Mouse (Mus musculus): ENCODE measurements around the gene Fam98a. TPM values are rescaled to one million over a fixed set of nuclear protein-coding genes. Genes with fewer than 3 reads are reported as not detected.

Fam98a gene
- polyA plus RNA-seq, 1 experiment: 6.1 TPM

DNA sequence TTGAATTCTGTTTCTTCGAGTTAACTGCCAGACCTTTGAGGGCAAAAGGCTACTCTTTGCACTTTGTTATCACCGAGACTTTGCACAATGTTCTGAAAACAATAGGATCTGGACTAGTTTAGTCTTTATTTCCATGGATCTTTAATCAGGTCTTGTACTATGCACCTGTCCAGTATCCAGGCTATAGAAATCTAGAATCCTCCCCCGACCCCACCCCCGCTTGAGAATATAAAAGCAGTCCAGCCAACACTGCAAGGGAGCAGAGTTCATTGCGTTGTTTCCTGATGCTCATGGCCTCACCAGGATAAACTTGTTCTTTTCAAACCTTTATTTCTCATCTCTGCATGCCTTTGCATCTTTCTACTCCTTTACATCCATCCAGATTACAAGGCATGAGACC is 42.5 kb downstream of the Fam98a start:
- peaks cover 17% of the 10 kb centered on the region for H3K36me3 ChIP-seq (ENCODE audit: control insufficient read depth, insufficient read depth, low read length)
- H3K4me1 ChIP-seq (ENCODE audit: control insufficient read depth, insufficient read depth, insufficient read length): peaks cover 18% of the 10 kb centered on the region
- WGBS: 94% methylated on average over 5 of the region's 5 CpGs
- TF ChIP-seq POLR2A (IDR thresholded peaks at IDR 0.05; ENCODE audit: low read depth, low read length): no peak
- no peak for TF ChIP-seq CTCF (IDR thresholded peaks at IDR 0.05; ENCODE audit: extremely low read depth, insufficient read depth, insufficient read length, insufficient replicate concordance)
- H3K4me3 ChIP-seq (ENCODE audit: extremely low read depth, insufficient read depth, insufficient read length): no peak overlapping the region; the same call in 1 of the 2 replicates
- H3K27me3 ChIP-seq (ENCODE audit: control insufficient read depth, insufficient read depth, low read length): no peaks in the 10 kb centered on the region
- no peak overlapping the region for H3K27ac ChIP-seq (ENCODE audit: insufficient read depth, low read length)
- no peak for DNase-seq (ENCODE audit: low read depth in 1 of 2, low spot score in 2 of 2)

DNA sequence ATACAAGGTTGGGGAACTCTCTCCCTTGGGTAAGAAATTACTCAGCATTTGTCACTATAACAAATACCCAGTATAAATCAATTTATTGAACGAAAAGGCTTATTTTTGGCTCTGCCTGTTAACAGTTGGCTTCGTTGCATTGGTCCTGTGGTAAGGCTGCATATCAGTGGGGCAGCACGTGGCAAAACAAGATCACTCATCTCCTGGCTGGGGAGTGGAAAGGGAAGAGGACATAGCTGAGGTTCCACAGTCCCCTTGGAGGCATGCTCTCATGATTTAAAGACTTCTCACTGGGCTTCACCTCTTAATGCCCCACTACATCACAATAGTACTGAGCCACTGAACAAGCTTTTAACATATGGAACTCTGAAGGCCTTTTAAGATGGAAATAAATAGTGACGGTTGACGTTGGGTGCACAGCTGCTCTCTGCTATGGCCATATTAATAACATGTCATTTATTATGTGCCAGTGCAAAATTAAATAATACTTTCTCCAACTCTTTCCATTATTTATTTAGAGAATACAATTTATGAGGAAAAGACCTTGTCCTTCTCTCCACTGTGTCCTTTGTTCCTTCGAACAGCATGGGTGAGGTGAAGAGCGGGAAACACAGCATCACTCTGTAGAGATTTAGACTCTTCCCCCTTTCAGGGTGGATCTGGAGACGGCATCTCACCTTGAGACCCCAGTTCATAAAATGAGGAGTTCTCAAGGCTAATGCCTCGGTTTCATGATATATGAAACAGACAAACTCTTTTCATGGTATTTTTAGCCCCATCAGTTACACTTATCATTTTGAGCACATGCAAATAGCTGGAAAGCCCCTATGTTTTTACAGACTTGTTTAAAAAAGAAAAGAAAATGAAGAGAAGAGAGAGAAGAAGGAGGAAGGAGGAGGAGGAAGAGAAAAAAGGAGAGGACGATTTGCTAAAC is 44.8 kb downstream of the Fam98a start:
- peaks cover 12% of the 10 kb centered on the region for H3K36me3 ChIP-seq (ENCODE audit: control insufficient read depth, insufficient read depth, low read length)
- TF ChIP-seq POLR2A (IDR thresholded peaks at IDR 0.05; ENCODE audit: low read depth, low read length) (no peak), CTCF (IDR thresholded peaks at IDR 0.05; ENCODE audit: extremely low read depth, insufficient read depth, insufficient read length, insufficient replicate concordance) (no peak)
- H3K4me1 ChIP-seq (ENCODE audit: control insufficient read depth, insufficient read depth, insufficient read length): peaks cover 20% of the 10 kb centered on the region
- no peaks in the 10 kb centered on the region for H3K27me3 ChIP-seq (ENCODE audit: control insufficient read depth, insufficient read depth, low read length)
- DNase-seq (ENCODE audit: low read depth in 1 of 2, low spot score in 2 of 2): no peak
- peak overlapping the region; percentile 22; the same call in 1 of the 2 replicates for H3K4me3 ChIP-seq (ENCODE audit: extremely low read depth, insufficient read depth, insufficient read length)
- WGBS: 68% methylated on average over 10 of the region's 10 CpGs
- peak overlapping the region; percentile 87 for H3K27ac ChIP-seq (ENCODE audit: insufficient read depth, low read length)

DNA sequence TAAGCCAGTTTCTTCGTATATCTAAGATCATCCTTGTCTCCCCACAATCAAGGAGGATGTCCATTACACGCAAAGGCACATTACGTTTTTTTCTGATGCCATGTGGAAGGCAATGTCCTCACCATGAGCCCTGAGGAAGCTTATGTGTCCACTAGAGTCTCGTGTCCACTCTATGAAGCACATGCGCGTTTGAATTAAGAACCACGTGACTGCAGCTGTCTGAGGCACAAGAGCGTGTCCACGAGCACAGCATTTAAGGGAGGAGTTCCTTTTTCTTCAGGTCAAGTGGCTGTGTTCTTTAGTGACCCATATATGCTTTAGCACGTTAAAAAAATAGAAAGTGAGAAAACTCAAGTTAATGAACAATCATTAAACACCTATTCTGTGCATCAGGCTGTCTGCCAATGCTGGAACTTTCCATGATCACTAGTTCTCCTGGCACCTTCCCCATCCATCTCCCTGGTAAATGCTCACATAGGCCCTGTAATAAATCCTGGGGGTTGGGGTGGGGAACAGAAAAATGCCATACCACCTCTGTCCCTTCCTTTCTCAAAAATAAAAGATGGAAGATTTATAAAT is 45.6 kb downstream of the Fam98a start:
- H3K27me3 ChIP-seq (ENCODE audit: control insufficient read depth, insufficient read depth, low read length): no peaks in the 10 kb centered on the region
- peak overlapping the region; percentile 87 for H3K27ac ChIP-seq (ENCODE audit: insufficient read depth, low read length)
- peak in 1 of 2 experiments; percentile 39 for DNase-seq (ENCODE audit: low read depth in 1 of 2, low spot score in 2 of 2)
- no peak overlapping the region for H3K4me3 ChIP-seq (ENCODE audit: extremely low read depth, insufficient read depth, insufficient read length)
- peaks cover 20% of the 10 kb centered on the region for H3K4me1 ChIP-seq (ENCODE audit: control insufficient read depth, insufficient read depth, insufficient read length)
- peaks cover 15% of the 10 kb centered on the region for H3K36me3 ChIP-seq (ENCODE audit: control insufficient read depth, insufficient read depth, low read length)
- WGBS: 51% methylated on average over 10 of the region's 10 CpGs
- TF ChIP-seq POLR2A (IDR thresholded peaks at IDR 0.05; ENCODE audit: low read depth, low read length): no peak
- TF ChIP-seq CTCF (IDR thresholded peaks at IDR 0.05; ENCODE audit: extremely low read depth, insufficient read depth, insufficient read length, insufficient replicate concordance): no peak

DNA sequence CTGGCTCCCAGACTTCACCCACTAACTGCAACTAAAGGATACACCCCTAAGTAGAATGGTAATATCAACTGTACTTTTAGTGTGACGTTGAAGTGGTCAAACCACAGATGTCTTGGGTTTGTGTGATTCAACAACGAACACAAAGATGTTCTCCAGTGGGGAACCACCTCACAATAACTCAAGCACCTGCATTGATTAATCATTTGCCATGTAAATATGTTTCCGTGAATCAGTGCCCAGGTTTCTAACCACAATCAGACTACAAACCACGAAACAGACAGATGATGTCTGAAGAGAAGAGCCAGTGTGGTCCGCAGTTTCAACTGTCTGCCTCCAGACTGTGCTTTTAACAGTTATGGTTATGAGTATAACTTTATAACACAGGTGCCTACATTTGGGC is 46.7 kb downstream of the Fam98a start:
- Histone ChIP-seq H3K4me1 (ENCODE audit: control insufficient read depth, insufficient read depth, insufficient read length) (peaks cover 20% of the 10 kb centered on the region), H3K4me3 (ENCODE audit: extremely low read depth, insufficient read depth, insufficient read length) (no peak overlapping the region), H3K36me3 (ENCODE audit: control insufficient read depth, insufficient read depth, low read length) (peaks cover 15% of the 10 kb centered on the region), H3K27me3 (ENCODE audit: control insufficient read depth, insufficient read depth, low read length) (no peaks in the 10 kb centered on the region), H3K27ac (ENCODE audit: insufficient read depth, low read length) (peak overlapping the region; percentile 85)
- no peak for TF ChIP-seq POLR2A (IDR thresholded peaks at IDR 0.05; ENCODE audit: low read depth, low read length)
- TF ChIP-seq CTCF (IDR thresholded peaks at IDR 0.05; ENCODE audit: extremely low read depth, insufficient read depth, insufficient read length, insufficient replicate concordance): no peak
- DNase-seq (ENCODE audit: low read depth in 1 of 2, low spot score in 2 of 2): peak in 1 of 2 experiments; percentile 53
- 20% methylated on average over 5 of the region's 5 CpGs for WGBS

DNA sequence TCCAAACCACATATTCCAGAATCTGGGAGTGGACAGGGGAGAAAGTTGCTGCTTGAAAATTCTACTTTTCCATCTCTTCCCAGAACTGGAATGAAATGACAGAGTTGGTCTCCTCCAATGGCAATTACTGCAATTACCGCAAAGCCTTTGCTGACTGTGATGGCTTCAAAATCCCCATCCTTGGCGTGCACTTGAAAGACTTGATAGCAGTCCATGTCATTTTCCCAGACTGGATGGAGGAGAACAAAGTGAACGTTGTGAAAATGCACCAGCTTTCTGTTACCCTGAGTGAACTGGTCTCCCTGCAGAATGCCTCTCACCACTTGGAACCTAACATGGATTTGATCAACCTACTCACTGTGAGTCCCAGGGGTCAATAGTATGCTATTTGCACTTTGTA is 48.7 kb downstream of the Fam98a start:
- Histone ChIP-seq H3K27me3 (ENCODE audit: control insufficient read depth, insufficient read depth, low read length) (no peaks in the 10 kb centered on the region), H3K4me3 (ENCODE audit: extremely low read depth, insufficient read depth, insufficient read length) (no peak overlapping the region), H3K4me1 (ENCODE audit: control insufficient read depth, insufficient read depth, insufficient read length) (peaks cover 16% of the 10 kb centered on the region), H3K27ac (ENCODE audit: insufficient read depth, low read length) (no peak overlapping the region), H3K36me3 (ENCODE audit: control insufficient read depth, insufficient read depth, low read length) (peaks cover 13% of the 10 kb centered on the region)
- no peak for DNase-seq (ENCODE audit: low read depth in 1 of 2, low spot score in 2 of 2)
- no peak for TF ChIP-seq POLR2A (IDR thresholded peaks at IDR 0.05; ENCODE audit: low read depth, low read length)
- no peak for TF ChIP-seq CTCF (IDR thresholded peaks at IDR 0.05; ENCODE audit: extremely low read depth, insufficient read depth, insufficient read length, insufficient replicate concordance)
- WGBS: 86% methylated on average over 3 of the region's 3 CpGs

DNA sequence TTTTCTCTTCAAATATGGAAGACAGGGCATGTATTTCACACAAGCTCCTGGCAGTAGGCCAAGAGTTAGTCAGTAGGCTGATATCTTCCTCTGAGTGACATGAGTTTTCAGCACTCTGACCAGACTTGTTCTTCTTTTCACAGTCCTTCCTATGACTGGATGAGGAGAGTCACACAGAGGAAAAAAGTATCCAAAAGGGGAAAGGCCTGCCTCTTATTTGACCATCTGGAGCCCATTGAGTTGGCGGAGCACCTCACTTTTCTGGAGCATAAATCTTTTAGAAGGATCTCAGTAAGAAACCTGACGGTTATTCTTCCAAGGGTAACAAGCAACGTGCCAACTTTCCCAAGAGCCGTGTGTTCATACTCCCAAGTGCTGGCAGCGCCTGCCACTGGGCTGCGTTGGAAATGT is 53.5 kb downstream of the Fam98a start:
- WGBS: 93% methylated on average over 6 of the region's 6 CpGs
- no peak for TF ChIP-seq CTCF (IDR thresholded peaks at IDR 0.05; ENCODE audit: extremely low read depth, insufficient read depth, insufficient read length, insufficient replicate concordance)
- no peak for TF ChIP-seq POLR2A (IDR thresholded peaks at IDR 0.05; ENCODE audit: low read depth, low read length)
- Histone ChIP-seq H3K27me3 (ENCODE audit: control insufficient read depth, insufficient read depth, low read length) (no peaks in the 10 kb centered on the region), H3K4me3 (ENCODE audit: extremely low read depth, insufficient read depth, insufficient read length) (no peak overlapping the region), H3K4me1 (ENCODE audit: control insufficient read depth, insufficient read depth, insufficient read length) (no peaks in the 10 kb centered on the region), H3K27ac (ENCODE audit: insufficient read depth, low read length) (no peak overlapping the region), H3K36me3 (ENCODE audit: control insufficient read depth, insufficient read depth, low read length) (peaks cover 11% of the 10 kb centered on the region)
- no peak for DNase-seq (ENCODE audit: low read depth in 1 of 2, low spot score in 2 of 2)

Data from spleen, adult 2 months (tissue).